8 mouse cellular contexts compared by ENCODE assay signal in the genomic region with DNA sequence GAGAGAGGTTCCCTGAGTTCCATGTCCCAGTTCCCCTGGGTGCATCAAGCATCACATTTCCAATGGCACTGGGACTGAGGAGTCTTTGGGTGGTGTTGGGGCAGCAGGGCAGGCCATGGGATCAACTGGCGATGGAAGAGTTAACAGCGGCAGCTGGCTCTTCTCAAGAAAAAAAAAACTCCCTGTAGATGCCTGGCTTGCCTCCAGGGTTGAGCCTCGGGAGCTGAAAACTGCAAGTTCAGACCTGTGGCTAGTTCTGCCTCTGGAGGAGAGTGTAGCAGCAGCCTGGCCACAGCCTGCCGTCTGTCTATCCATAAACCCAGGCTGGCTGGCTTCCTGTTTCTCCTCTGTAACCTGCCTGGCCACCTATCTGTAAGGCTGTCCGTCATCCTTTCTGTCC. TPM values are rescaled to one million over a fixed set of nuclear protein-coding genes. Genes with fewer than 3 reads are reported as not detected.
DNase-seq lines count a peak whose midpoint lies in the region; ATAC-seq and TF ChIP-seq lines count a peak whose summit lies in the region.

A gene (plus strand): TSS at position 212 of the 400 bp plus-strand sequence.

- 0 out of 2 replicates have a peak within 1 kb of the TSS, but pooled peaks have one; percentile 5 for H3K4me3 ChIP-seq in limb, embryonic 10.5 days
- no peak within 1 kb of the TSS for H3K4me3 ChIP-seq in cerebellum, adult 2 months (replicated peaks; ENCODE audit: insufficient read depth, low read depth, low read length)

- peak; percentile 32 for DNase-seq in adrenal gland, adult 2 months
- DNase-seq in adrenal gland, adult (ENCODE audit: inconsistent age in 2 of 2, low spot score in 1 of 2), result no peak
- DNase-seq in 416B (ENCODE audit: low read depth), result peak; percentile 80
- peak; percentile 54 for DNase-seq in fibroblast of lung, adult 2 months (ENCODE audit: low read depth)
- DNase-seq in heart, postnatal 36 days, result peak; percentile 63 to 75
- no peak for DNase-seq in limb, embryonic 10.5 days (ENCODE audit: low spot score)
- DNase-seq in cerebellum, adult 2 months, result no peak

- H3K36me3 ChIP-seq in limb, embryonic 10.5 days, result no peaks in the 10 kb centered on the region

- intact Hi-C loops in heart, postnatal 36 days (cut with DNase I), result loop anchor here (5.0 kb wide), 3 partner anchors 183 to 363 kb away; a partner anchor contains a TSS

- H3K9me3 ChIP-seq in limb, embryonic 10.5 days (replicated peaks), result no peaks in the 10 kb centered on the region

- peaks cover 17% of the 10 kb centered on the region for H3K27me3 ChIP-seq in limb, embryonic 10.5 days (ENCODE audit: low read depth, poor library complexity, severe bottlenecking)
- no peaks in the 10 kb centered on the region for H3K27me3 ChIP-seq in cerebellum, adult 2 months (ENCODE audit: control insufficient read depth, insufficient read depth, low read length)

- ATAC-seq in neutrophil, adult 5-6 weeks (ENCODE audit: extremely low read depth, insufficient number of reproducible peaks, low FRiP score, poor library complexity, severe bottlenecking), result no peak

- no peak for TF ChIP-seq POLR2A in cerebellum, adult 2 months (IDR thresholded peaks at IDR 0.05; ENCODE audit: borderline replicate concordance, insufficient read depth, low read length)

- peak within 1 kb of the TSS; percentile 72 for H3K27ac ChIP-seq in limb, embryonic 10.5 days
- no peak within 1 kb of the TSS for H3K27ac ChIP-seq in cerebellum, adult 2 months (ENCODE audit: insufficient read depth, low read length)

- no peak for TF ChIP-seq CTCF in cerebellum, adult 2 months (IDR thresholded peaks at IDR 0.05; ENCODE audit: borderline replicate concordance, insufficient read depth, low read depth, low read length)

- 28% methylated on average over 5 of the region's 5 CpGs for WGBS in limb, embryonic 10.5 days
- WGBS in cerebellum, adult 2 months, result 19% methylated on average over 5 of the region's 5 CpGs

- peaks cover 28% of the 10 kb centered on the region for H3K4me1 ChIP-seq in limb, embryonic 10.5 days
- no peaks in the 10 kb centered on the region for H3K4me1 ChIP-seq in cerebellum, adult 2 months (ENCODE audit: control insufficient read depth, insufficient read depth, low read length)

RNA-seq across cellular contexts. Expression of the gene that starts here (rescaled TPM):
- total RNA-seq in adrenal gland, adult 2 months (2021), result 1 to 10 TPM; 5.4 to 7.1 TPM
- 52.7 and 56.5 TPM in 2 replicates for polyA plus RNA-seq in adrenal gland, adult 2 months (2012; rRNA removed)
- total RNA-seq in heart, postnatal 36 days (2021), result 1 to 10 TPM; 5.4 to 9.0 TPM
- polyA plus RNA-seq in limb, embryonic 10.5 days (2016; fragmentation: Nextera tagmentation; extraction: Ambion mirVana), result 0.33 and 0.69 TPM in 2 replicates
- total RNA-seq in neutrophil, adult 5-6 weeks (2017), result 40.3 and 58.7 TPM in 2 replicates
- 4.0 and 6.2 TPM in 2 replicates for polyA plus RNA-seq in cerebellum, adult 2 months (2012; rRNA removed)

Comparison
In these comparisons a context has a peak if more than half of its experiments do, and no peak if none do; other contexts are left out.
1. DNase-seq: peak in adrenal gland, adult 2 months (single experiment), 416B (single experiment), fibroblast of lung, adult 2 months (single experiment) and heart, postnatal 36 days (2 of 2); none in adrenal gland, adult (0 of 2), limb, embryonic 10.5 days (single experiment) and cerebellum, adult 2 months (0 of 2).